Mouse (Mus musculus): Measurements from ENCODE around the gene Adig.

- TF ChIP-seq CTCF (IDR thresholded peaks at IDR 0.05; ENCODE audit: low read depth) (no peak), EP300 (IDR thresholded peaks at IDR 0.05; ENCODE audit: low read depth) (no peak)
These were observed 1.3 kb downstream of the Adig start for GRCm38 (mm10) chr2:158503671-158504070.
